Mouse (Mus musculus) small intestine, adult 2 months (tissue): ENCODE measurements around the gene Rassf1.

Source experiments
- CTCF ChIP-seq: fragments of 200-500 bp; IDR thresholded peaks from 2 replicates; pipeline ENCODE4 v1.5.1; 2012; ENCODE audit warnings: low read depth, mild to moderate bottlenecking, control low read depth, inconsistent platforms, low read length, moderate library complexity, mixed read lengths; ENCODE audit not compliant: insufficient replicate concordance, insufficient read length; ENCODE audit errors: extremely low read depth
- POLR2A ChIP-seq: fragments of 200-500 bp; IDR thresholded peaks from 2 replicates; pipeline ENCODE4 v1.6.1; 2012; ENCODE audit warnings: low read depth, mild to moderate bottlenecking, control low read depth, inconsistent platforms, low read length, moderate library complexity

- TF ChIP-seq CTCF (peak; percentile 85; the same call in 1 of the 2 replicates), POLR2A (peak; percentile 37; the same call in 1 of the 2 replicates)
Measured at GRCm38 (mm10) chr9:107566041-107566709, 14.8 kb downstream of the Rassf1 start.
